Mouse (Mus musculus) ES-Bruce4 (cell line): ENCODE data around the gene Cdc14b.

Experiments
- CTCF ChIP-seq: IDR thresholded peaks from one replicate; pipeline ENCODE4 v1.8.1; 2011; ENCODE audit warnings: low read depth, low read length
- POLR2A ChIP-seq: IDR thresholded peaks from one replicate; pipeline ENCODE4 v1.8.1; 2011; ENCODE audit warnings: low read length; ENCODE audit not compliant: insufficient read depth

- no peak for TF ChIP-seq CTCF
- TF ChIP-seq POLR2A = no peak
These were observed 24.7 kb downstream of the Cdc14b start for GRCm38 (mm10) chr13:64250363-64250762.
